Mouse (Mus musculus) neutrophil, adult 5-6 weeks (primary cell): Measurements from ENCODE around the gene Gm17689. TPM values are rescaled to one million over a fixed set of nuclear protein-coding genes. Genes with fewer than 3 reads are reported as not detected.

Experiments used
- ATAC-seq: fragments of 151-379, 151-347 bp; 2 replicates; pipeline ENCODE4 v1.8.0; 2017; ENCODE audit warnings: mild to moderate bottlenecking, moderate TSS enrichment; ENCODE audit not compliant: insufficient number of reproducible peaks, poor library complexity, low FRiP score, severe bottlenecking; ENCODE audit errors: extremely low read depth
- total RNA-seq: library from RNA; stranded (forward); fragments of 200-1000 nt; gene quantifications from 2 replicates; pipeline ENCODE4 v1.2.3, GENCODE M21; 2017

The Gm17689 gene
- total RNA-seq: not detected in 2 replicates

DNA sequence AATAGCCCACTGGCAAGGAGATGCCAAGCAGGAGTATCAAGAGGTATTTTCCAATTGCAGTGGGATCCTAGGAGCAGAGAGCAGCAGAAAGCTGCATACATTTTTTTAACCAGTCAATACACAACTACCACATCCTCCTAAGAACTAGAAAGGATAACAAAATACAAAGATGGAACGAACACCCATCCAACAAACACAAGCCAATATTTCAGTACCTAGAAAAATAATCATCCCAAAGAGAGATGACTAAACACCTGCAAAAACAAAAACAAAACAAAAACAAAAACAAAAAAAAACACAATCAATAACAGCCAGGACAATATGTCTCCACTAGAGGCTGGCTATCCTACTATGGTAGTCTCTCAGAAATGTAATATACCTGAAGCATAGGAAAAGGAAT is at the start of gene Gm17689:
Gene Gm17689 (minus strand): TSS at position 101 of the 400 bp plus-strand sequence.
- no peak for ATAC-seq

GRCm38 (mm10) chr9:36541863-36542262 is 40.6 kb downstream of the Gm17689 start, which contains the start of gene Gm5615:
TSS of gene Gm5615 (minus strand) at chr9:36541963.
- no peak for ATAC-seq

Other genes starting within 250 kb of the Gm17689 start
- not detected in 2 replicates for gene Gm7257, start 150.8 kb downstream of the Gm17689 start, total RNA-seq
- gene Gm9513, start 107.0 kb downstream of the Gm17689 start, total RNA-seq: not detected in 2 replicates
- gene Gm5615, start 40.7 kb downstream of the Gm17689 start, total RNA-seq: not detected in 2 replicates
- gene A630095E13Rik, start 60.7 kb upstream of the Gm17689 start, total RNA-seq: not detected in 2 replicates
- gene Acrv1, start 110.6 kb upstream of the Gm17689 start, total RNA-seq: not detected in 2 replicates
- gene Chek1, start 144.4 kb upstream of the Gm17689 start, total RNA-seq: 2.7 and 3.1 TPM in 2 replicates
- gene Stt3a, start 185.0 kb upstream of the Gm17689 start, total RNA-seq: 143 and 186 TPM in 2 replicates
- 27.7 and 33.0 TPM in 2 replicates for gene Ei24, start 214.8 kb upstream of the Gm17689 start, total RNA-seq
- not detected in 2 replicates for gene Fez1, start 239.2 kb upstream of the Gm17689 start, total RNA-seq